Mouse (Mus musculus): ENCODE results near the gene Ppp1r9b.

GRCm38 (mm10) chr11:95002705-95003104, 11.9 kb downstream of the Ppp1r9b start:
- TF ChIP-seq POLR2A (IDR thresholded peaks at IDR 0.05; ENCODE audit: insufficient read length, low read depth): no peak
- TF ChIP-seq MYOG (IDR thresholded peaks at IDR 0.05; ENCODE audit: control insufficient read depth in 1 of 3, insufficient read depth in 1 of 3, insufficient read length in 2 of 3, low read depth in 2 of 3): no peak
- no peak for TF ChIP-seq POLR2AphosphoS2 (IDR thresholded peaks at IDR 0.05; ENCODE audit: insufficient read length, low read depth)
- TF ChIP-seq TCF12 (IDR thresholded peaks at IDR 0.05; ENCODE audit: insufficient read depth, poor library complexity, severe bottlenecking): no peak
- no peak for TF ChIP-seq TCF3 (IDR thresholded peaks at IDR 0.05; ENCODE audit: insufficient read length, low read depth)
- TF ChIP-seq MAX (IDR thresholded peaks at IDR 0.05; ENCODE audit: low read depth): no peak
- TF ChIP-seq REST (IDR thresholded peaks at IDR 0.05; ENCODE audit: insufficient read depth, insufficient read length): no peak
- no peak for TF ChIP-seq E2F4 (IDR thresholded peaks at IDR 0.05; ENCODE audit: insufficient read depth)
- TF ChIP-seq USF1 (IDR thresholded peaks at IDR 0.05; ENCODE audit: low read depth): no peak
